In the genomic region with DNA sequence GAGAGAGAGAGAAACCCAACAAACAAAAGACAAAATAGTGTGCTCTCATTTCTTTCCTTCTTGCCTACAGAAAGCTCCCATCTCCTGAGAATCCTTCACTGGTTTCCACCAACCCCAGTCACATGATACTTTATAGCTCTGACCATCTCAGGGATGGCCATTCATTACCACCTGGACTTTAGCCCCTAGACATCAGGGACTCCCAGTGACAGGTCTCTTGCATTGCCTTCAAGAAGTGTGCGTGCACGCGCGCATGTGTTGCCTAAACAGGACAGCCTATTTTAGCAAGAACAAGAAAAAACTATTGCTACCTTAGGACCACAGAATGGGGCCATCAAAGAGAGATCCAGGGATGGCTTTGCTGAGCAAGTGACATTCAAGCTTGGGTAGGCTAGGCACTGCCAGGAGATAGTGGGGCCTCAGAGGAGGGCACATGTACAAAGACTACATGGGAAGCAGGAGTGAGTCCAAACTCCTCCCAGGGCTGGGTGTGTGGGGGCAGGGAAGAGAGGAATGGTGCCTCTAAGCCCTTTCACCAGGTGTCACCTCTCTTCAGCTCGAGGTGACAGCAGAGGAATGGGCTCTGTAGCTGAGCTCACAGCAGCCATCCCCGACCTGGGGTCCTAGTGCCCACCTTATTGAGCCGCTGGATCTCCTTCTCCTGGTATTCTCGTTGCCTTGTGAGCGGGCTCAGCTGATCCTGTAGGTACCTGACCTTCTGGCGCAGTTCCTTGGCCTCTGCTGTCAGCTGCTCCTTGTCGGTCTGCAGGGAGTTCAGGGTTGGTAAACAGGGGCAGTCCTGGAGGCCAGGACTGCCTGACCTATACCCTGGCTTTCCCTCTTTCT, we compare ENCODE assay signal across 15 mouse cellular contexts. TPM values are rescaled to one million over a fixed set of nuclear protein-coding genes. Genes with fewer than 3 reads are reported as not detected.
DNase-seq lines count a peak whose midpoint lies in the region; ATAC-seq and TF ChIP-seq lines count a peak whose summit lies in the region.
"Had no signal": no experiment of that assay in that cellular context is flagged by ENCODE, and none has a peak within 500 bp of the region (broad histone marks: within the 10 kb centered on the region; RNA-seq: fewer than 3 reads in every experiment).

No protein-coding gene starts in this region.

- 68% methylated on average over 11 of the region's 11 CpGs for WGBS in liver, embryonic 16.5 days (ENCODE audit: insufficient replicate concordance)
- 76% methylated on average over 11 of the region's 11 CpGs for WGBS in liver, embryonic 11.5 days
- 55% methylated on average over 11 of the region's 11 CpGs for WGBS in kidney, embryonic 16.5 days
- 79% methylated on average over 11 of the region's 11 CpGs for WGBS in hindbrain, postnatal 0 days

- H3K4me2 ChIP-seq in liver, embryonic 16.5 days (ENCODE audit: low read depth, low read length), result peak overlapping the region; percentile 14; the same call in 1 of the 2 replicates
- no peak overlapping the region for H3K4me2 ChIP-seq in liver, embryonic 11.5 days
- H3K4me2 ChIP-seq in kidney, embryonic 16.5 days (replicated peaks; ENCODE audit: low read depth, low read length), result no peak overlapping the region
- H3K4me2 ChIP-seq in hindbrain, postnatal 0 days (ENCODE audit: low read depth, low read length), result no peak overlapping the region

- no peak overlapping the region for H3K9ac ChIP-seq in liver, embryonic 16.5 days (ENCODE audit: low read depth, low read length)
- H3K9ac ChIP-seq in liver, embryonic 11.5 days (ENCODE audit: low read depth, low read length), result no peak overlapping the region
- no peak overlapping the region for H3K9ac ChIP-seq in kidney, embryonic 16.5 days (replicated peaks; ENCODE audit: low read length)
- no peak overlapping the region for H3K9ac ChIP-seq in hindbrain, postnatal 0 days (replicated peaks; ENCODE audit: low read length)

- ATAC-seq in liver, embryonic 16.5 days (ENCODE audit: low read depth), result no peak
- ATAC-seq in liver, embryonic 11.5 days (replicated peaks; ENCODE audit: low FRiP score), result no peak
- 0 out of 2 replicates have a peak, but pooled peaks have one; percentile 18 for ATAC-seq in kidney, embryonic 16.5 days (ENCODE audit: low FRiP score, low TSS enrichment)
- ATAC-seq in hindbrain, postnatal 0 days, result no peak
- ATAC-seq: forebrain, embryonic 16.5 days; lung, postnatal 0 days had no signal

- H3K4me1 ChIP-seq in liver, embryonic 16.5 days (ENCODE audit: control insufficient read depth, low read depth, low read length), result no peaks in the 10 kb centered on the region
- no peaks in the 10 kb centered on the region for H3K4me1 ChIP-seq in liver, embryonic 11.5 days (replicated peaks; ENCODE audit: control insufficient read depth, insufficient read depth, low read length)
- H3K4me1 ChIP-seq in kidney, embryonic 16.5 days (ENCODE audit: insufficient read depth, low read length), result peaks cover 8% of the 10 kb centered on the region
- no peaks in the 10 kb centered on the region for H3K4me1 ChIP-seq in hindbrain, postnatal 0 days (ENCODE audit: insufficient read depth, low read length)

- 0 out of 2 replicates have a peak overlapping the region, but pooled peaks have one; percentile 24 for H3K27ac ChIP-seq in liver, embryonic 16.5 days (ENCODE audit: low read length)
- no peak overlapping the region for H3K27ac ChIP-seq in liver, embryonic 11.5 days (ENCODE audit: low read depth, low read length)
- H3K27ac ChIP-seq in kidney, embryonic 16.5 days (ENCODE audit: low read length), result peak overlapping the region; percentile 4; the same call in 1 of the 2 replicates
- H3K27ac ChIP-seq in hindbrain, postnatal 0 days, result no peak overlapping the region
- H3K27ac ChIP-seq: layer of hippocampus, adult 2 months; limb, embryonic 10.5 days had no signal

- no peaks in the 10 kb centered on the region for H3K27me3 ChIP-seq in liver, embryonic 16.5 days (ENCODE audit: control insufficient read depth, insufficient read depth, low read depth, low read length)
- H3K27me3 ChIP-seq in liver, embryonic 11.5 days (replicated peaks; ENCODE audit: control insufficient read depth, insufficient read depth, low read length), result no peaks in the 10 kb centered on the region
- no peaks in the 10 kb centered on the region for H3K27me3 ChIP-seq in kidney, embryonic 16.5 days (ENCODE audit: insufficient read depth, low read length)
- H3K27me3 ChIP-seq in hindbrain, postnatal 0 days (ENCODE audit: insufficient read depth, low read length), result no peaks in the 10 kb centered on the region

- peaks cover 11% of the 10 kb centered on the region; the same call in 1 of the 2 replicates for H3K36me3 ChIP-seq in liver, embryonic 16.5 days (ENCODE audit: control insufficient read depth, insufficient read depth)
- peaks cover 15% of the 10 kb centered on the region for H3K36me3 ChIP-seq in liver, embryonic 11.5 days (ENCODE audit: control insufficient read depth, insufficient read depth, low read length)
- peaks cover 52% of the 10 kb centered on the region for H3K36me3 ChIP-seq in kidney, embryonic 16.5 days (ENCODE audit: insufficient read depth, low read length)
- peaks cover 48% of the 10 kb centered on the region for H3K36me3 ChIP-seq in hindbrain, postnatal 0 days (ENCODE audit: insufficient read depth, low read length)

- DNase-seq in gastrocnemius, adult 18-20 months (ENCODE audit: low spot score), result peak; percentile 66
- no peak for DNase-seq in gastrocnemius, postnatal 25 days
- no peak for DNase-seq in liver, embryonic 11.5 days (ENCODE audit: low spot score)
- peak; percentile 83 for DNase-seq in yolk sac, embryonic 10.5 days (ENCODE audit: low spot score)
- no peak for DNase-seq in hindbrain, postnatal 0 days (ENCODE audit: low spot score)
- no peak for DNase-seq in adrenal gland, postnatal 36 days
- DNase-seq: B cell, adult 2 months; cerebellum, adult 2 months; midbrain, embryonic 14.5 days had no signal

- H3K4me3 ChIP-seq in liver, embryonic 16.5 days (ENCODE audit: low read depth, low read length), result no peak overlapping the region
- H3K4me3 ChIP-seq in liver, embryonic 11.5 days (ENCODE audit: low read depth, low read length), result no peak overlapping the region
- no peak overlapping the region for H3K4me3 ChIP-seq in kidney, embryonic 16.5 days (ENCODE audit: low read length)
- no peak overlapping the region for H3K4me3 ChIP-seq in hindbrain, postnatal 0 days (ENCODE audit: low read length)
- H3K4me3 ChIP-seq: layer of hippocampus, adult 2 months; limb, embryonic 10.5 days had no signal

- TF ChIP-seq CTCF in hindbrain, postnatal 0 days (IDR thresholded peaks at IDR 0.05; ENCODE audit: low read depth), result no peak

- no peaks in the 10 kb centered on the region for H3K9me3 ChIP-seq in liver, embryonic 16.5 days (replicated peaks; ENCODE audit: control insufficient read depth, low read length)
- no peaks in the 10 kb centered on the region for H3K9me3 ChIP-seq in liver, embryonic 11.5 days (ENCODE audit: control insufficient read depth, low read length)
- no peaks in the 10 kb centered on the region; the same call in 1 of the 2 replicates for H3K9me3 ChIP-seq in kidney, embryonic 16.5 days (ENCODE audit: low read length)
- H3K9me3 ChIP-seq in hindbrain, postnatal 0 days (ENCODE audit: low read length), result no peaks in the 10 kb centered on the region
- H3K9me3 ChIP-seq: limb, embryonic 10.5 days had no signal

RNA-seq across cellular contexts. Expression of a gene that starts 18.1 kb away (rescaled TPM):
- 100 to 1,000 TPM in 1 of 2 experiments, 10 to 100 TPM in 1; 98.9 to 187 TPM for total RNA-seq in gastrocnemius, adult 18-20 months (2021)
- total RNA-seq in gastrocnemius, postnatal 25 days (2021), result 10 to 100 TPM; 26.5 to 56.8 TPM
- 39.1 and 45.2 TPM in 2 replicates for polyA plus RNA-seq in liver, embryonic 16.5 days (2015; fragmentation: Nextera tagmentation; extraction: Ambion mirVana)
- polyA plus RNA-seq in liver, embryonic 11.5 days (2014; fragmentation: Nextera tagmentation; extraction: Ambion mirVana), result 84.0 and 89.6 TPM in 2 replicates
- polyA plus RNA-seq in kidney, embryonic 16.5 days (2015; fragmentation: Nextera tagmentation; extraction: Ambion mirVana), result 262 and 297 TPM in 2 replicates
- 28.5 and 30.5 TPM in 2 replicates for total RNA-seq in hindbrain, postnatal 0 days (2014; rRNA removed)
- polyA plus RNA-seq in hindbrain, postnatal 0 days (2015; fragmentation: Nextera tagmentation; extraction: Ambion mirVana), result 78.0 and 78.1 TPM in 2 replicates
- total RNA-seq in adrenal gland, postnatal 36 days (2021), result 100 to 1,000 TPM; 262 to 383 TPM

RNA-seq across cellular contexts. Expression of a gene that starts 42.4 kb away (rescaled TPM):
- 10 to 100 TPM; 35.9 to 36.3 TPM for total RNA-seq in gastrocnemius, adult 18-20 months (2021)
- total RNA-seq in gastrocnemius, postnatal 25 days (2021), result 10 to 100 TPM; 27.6 to 31.9 TPM
- polyA plus RNA-seq in liver, embryonic 16.5 days (2015; fragmentation: Nextera tagmentation; extraction: Ambion mirVana), result 5.2 and 6.5 TPM in 2 replicates
- 11.4 and 12.1 TPM in 2 replicates for polyA plus RNA-seq in liver, embryonic 11.5 days (2014; fragmentation: Nextera tagmentation; extraction: Ambion mirVana)
- polyA plus RNA-seq in kidney, embryonic 16.5 days (2015; fragmentation: Nextera tagmentation; extraction: Ambion mirVana), result 20.2 and 22.0 TPM in 2 replicates
- total RNA-seq in hindbrain, postnatal 0 days (2014; rRNA removed), result 15.3 and 16.7 TPM in 2 replicates
- polyA plus RNA-seq in hindbrain, postnatal 0 days (2015; fragmentation: Nextera tagmentation; extraction: Ambion mirVana), result 17.1 and 19.8 TPM in 2 replicates
- 10 to 100 TPM; 66.4 to 76.0 TPM for total RNA-seq in adrenal gland, postnatal 36 days (2021)

RNA-seq across cellular contexts. Expression of a gene that starts 54.2 kb away (rescaled TPM):
- total RNA-seq in gastrocnemius, adult 18-20 months (2021), result 100 to 1,000 TPM; 192 to 203 TPM
- total RNA-seq in gastrocnemius, postnatal 25 days (2021), result 100 to 1,000 TPM; 181 to 192 TPM
- polyA plus RNA-seq in liver, embryonic 16.5 days (2015; fragmentation: Nextera tagmentation; extraction: Ambion mirVana), result 358 and 381 TPM in 2 replicates
- 587 and 600 TPM in 2 replicates for polyA plus RNA-seq in liver, embryonic 11.5 days (2014; fragmentation: Nextera tagmentation; extraction: Ambion mirVana)
- 540 and 595 TPM in 2 replicates for polyA plus RNA-seq in kidney, embryonic 16.5 days (2015; fragmentation: Nextera tagmentation; extraction: Ambion mirVana)
- 521 and 547 TPM in 2 replicates for total RNA-seq in hindbrain, postnatal 0 days (2014; rRNA removed)
- 1,077 and 1,085 TPM in 2 replicates for polyA plus RNA-seq in hindbrain, postnatal 0 days (2015; fragmentation: Nextera tagmentation; extraction: Ambion mirVana)
- 100 to 1,000 TPM; 331 to 395 TPM for total RNA-seq in adrenal gland, postnatal 36 days (2021)

RNA-seq across cellular contexts. Expression of a gene that starts 59.6 kb away (rescaled TPM):
- total RNA-seq in gastrocnemius, adult 18-20 months (2021), result 10 to 100 TPM; 18.6 to 19.1 TPM
- 10 to 100 TPM; 14.4 to 15.3 TPM for total RNA-seq in gastrocnemius, postnatal 25 days (2021)
- 3.2 and 3.8 TPM in 2 replicates for polyA plus RNA-seq in liver, embryonic 16.5 days (2015; fragmentation: Nextera tagmentation; extraction: Ambion mirVana)
- polyA plus RNA-seq in liver, embryonic 11.5 days (2014; fragmentation: Nextera tagmentation; extraction: Ambion mirVana), result 9.4 and 11.3 TPM in 2 replicates
- 6.3 and 9.2 TPM in 2 replicates for polyA plus RNA-seq in kidney, embryonic 16.5 days (2015; fragmentation: Nextera tagmentation; extraction: Ambion mirVana)
- 2.6 and 3.1 TPM in 2 replicates for total RNA-seq in hindbrain, postnatal 0 days (2014; rRNA removed)
- 5.1 and 5.7 TPM in 2 replicates for polyA plus RNA-seq in hindbrain, postnatal 0 days (2015; fragmentation: Nextera tagmentation; extraction: Ambion mirVana)
- 10 to 100 TPM; 10.8 to 11.6 TPM for total RNA-seq in adrenal gland, postnatal 36 days (2021)

Comparison
In these comparisons a context has a peak if more than half of its experiments do, and no peak if none do; other contexts are left out.
1. DNase-seq: peak in gastrocnemius, adult 18-20 months (single experiment) and yolk sac, embryonic 10.5 days (single experiment); none in gastrocnemius, postnatal 25 days (single experiment), liver, embryonic 11.5 days (single experiment), hindbrain, postnatal 0 days (single experiment) and adrenal gland, postnatal 36 days (0 of 2).
2. H3K27ac ChIP-seq: peak in liver, embryonic 16.5 days (single experiment) and kidney, embryonic 16.5 days (single experiment); none in liver, embryonic 11.5 days (single experiment) and hindbrain, postnatal 0 days (single experiment).